Comparison of ENCODE assay signal across 8 mouse cellular contexts in genomic region chr1:181151541-181151940, GRCm38 (mm10). TPM values are rescaled to one million over a fixed set of nuclear protein-coding genes. Genes with fewer than 3 reads are reported as not detected.
DNase-seq lines count a peak whose midpoint lies in the region; ATAC-seq and TF ChIP-seq lines count a peak whose summit lies in the region.

No protein-coding gene starts in this region.

- H3K79me2 ChIP-seq in heart, adult 2 months (replicated peaks; ENCODE audit: control insufficient read depth, insufficient read depth, low read length) = 0 out of 2 replicates have a peak, but pooled peaks cover 2% of the 10 kb centered on the region
- H3K79me2 ChIP-seq in CH12.LX (replicated peaks; ENCODE audit: control insufficient read depth, extremely low read depth, insufficient read depth, poor library complexity, severe bottlenecking) = peaks cover 14% of the 10 kb centered on the region

- TF ChIP-seq CTCF in heart, adult 2 months (IDR thresholded peaks at IDR 0.05) = no peak
- no peak for TF ChIP-seq CTCF in CH12.LX (conservative IDR thresholded peaks at IDR 0.05 in 1 of 2, IDR thresholded peaks at IDR 0.05 in 1 of 2; ENCODE audit: low read depth in 2 of 2, low read length in 2 of 2)

- in situ Hi-C loops in CH12.LX (cut with MboI; ENCODE audit: low pct_ligation_motif_present, low pct_unique_long_range_greater_than_20kb, low sequenced_read_pairs) = no loop called here

- peaks cover 2% of the 10 kb centered on the region for H3K36me3 ChIP-seq in heart, adult 2 months (ENCODE audit: control insufficient read depth, insufficient read depth, low read length)
- peaks cover 0 to 25% of the 10 kb centered on the region in 2 experiments for H3K36me3 ChIP-seq in CH12.LX (replicated peaks in 1 of 2; ENCODE audit: control insufficient read depth in 1 of 2, insufficient read depth in 1 of 2, low read length in 1 of 2)
- H3K36me3 ChIP-seq in forebrain, embryonic 15.5 days = peaks cover 22% of the 10 kb centered on the region
- H3K36me3 ChIP-seq in liver, embryonic 16.5 days (ENCODE audit: control insufficient read depth, insufficient read depth) = peaks cover 4% of the 10 kb centered on the region; the same call in 1 of the 2 replicates

- H3K4me3 ChIP-seq in heart, adult 2 months = peak overlapping the region; percentile 85
- H3K4me3 ChIP-seq in CH12.LX (replicated peaks in 1 of 3; ENCODE audit: low read depth in 2 of 3, low read length in 2 of 3, poor library complexity in 1 of 3) = peak overlapping the region in 2 of 3 experiments; percentile 56 to 82
- H3K4me3 ChIP-seq in forebrain, embryonic 15.5 days = peak overlapping the region; percentile 76
- peak overlapping the region; percentile 82 for H3K4me3 ChIP-seq in liver, embryonic 16.5 days (ENCODE audit: low read depth, low read length)

- dilution Hi-C loops in CH12.LX (cut with MboI; ENCODE audit: extremely low pct_ligation_motif_present, extremely low pct_unique_long_range_greater_than_20kb, low sequenced_read_pairs) = no loop called here

- no peak for DNase-seq in heart, adult 2 months
- no peak for DNase-seq in heart, postnatal 36 days
- no peak for DNase-seq in CH12.LX (ENCODE audit: extremely low read depth)
- no peak for DNase-seq in cerebellum, adult 9-11 months
- no peak for DNase-seq in layer of hippocampus, adult 9-10 months (ENCODE audit: low spot score)
- no peak for DNase-seq in right cerebral cortex, postnatal 25 days

- H3K27ac ChIP-seq in heart, adult 2 months = no peak overlapping the region; the same call in 1 of the 2 replicates
- no peak overlapping the region for H3K27ac ChIP-seq in CH12.LX (ENCODE audit: insufficient read depth, low read depth)
- peak overlapping the region; percentile 90 for H3K27ac ChIP-seq in forebrain, embryonic 15.5 days (replicated peaks)
- H3K27ac ChIP-seq in liver, embryonic 16.5 days (ENCODE audit: low read length) = no peak overlapping the region

- no peaks in the 10 kb centered on the region for H3K9me3 ChIP-seq in CH12.LX (replicated peaks; ENCODE audit: low read length)
- no peaks in the 10 kb centered on the region for H3K9me3 ChIP-seq in forebrain, embryonic 15.5 days
- no peaks in the 10 kb centered on the region for H3K9me3 ChIP-seq in liver, embryonic 16.5 days (replicated peaks; ENCODE audit: control insufficient read depth, low read length)

- H3K27me3 ChIP-seq in heart, adult 2 months (ENCODE audit: control insufficient read depth, insufficient read depth, low read length) = no peaks in the 10 kb centered on the region
- no peaks in the 10 kb centered on the region for H3K27me3 ChIP-seq in CH12.LX (replicated peaks)
- H3K27me3 ChIP-seq in forebrain, embryonic 15.5 days = no peaks in the 10 kb centered on the region
- no peaks in the 10 kb centered on the region for H3K27me3 ChIP-seq in liver, embryonic 16.5 days (ENCODE audit: control insufficient read depth, insufficient read depth, low read depth, low read length)

- WGBS in heart, adult 2 months = 22% methylated on average over 5 of the region's 5 CpGs
- WGBS in forebrain, embryonic 15.5 days = 35% methylated on average over 5 of the region's 5 CpGs
- WGBS in liver, embryonic 16.5 days (ENCODE audit: insufficient replicate concordance) = 25% methylated on average over 5 of the region's 5 CpGs

- TF ChIP-seq EP300 in heart, adult 2 months (IDR thresholded peaks at IDR 0.05; ENCODE audit: insufficient read depth, low read depth, low read length) = no peak
- no peak for TF ChIP-seq EP300 in CH12.LX (IDR thresholded peaks at IDR 0.05; ENCODE audit: low read length)

- peak overlapping the region; percentile 65 for H3K9ac ChIP-seq in heart, adult 2 months (ENCODE audit: low read depth, low read length)
- H3K9ac ChIP-seq in CH12.LX (ENCODE audit: insufficient read depth, low read depth) = peak overlapping the region; percentile 35; the same call in 1 of the 2 replicates
- peak overlapping the region; percentile 84 for H3K9ac ChIP-seq in forebrain, embryonic 15.5 days (replicated peaks)
- peak overlapping the region; percentile 87 for H3K9ac ChIP-seq in liver, embryonic 16.5 days (ENCODE audit: low read depth, low read length)

- no peaks in the 10 kb centered on the region for H3K4me1 ChIP-seq in heart, adult 2 months (ENCODE audit: control insufficient read depth, insufficient read depth, low read length)
- peaks cover 6 to 45% of the 10 kb centered on the region in 2 experiments for H3K4me1 ChIP-seq in CH12.LX (ENCODE audit: control insufficient read depth in 1 of 2, insufficient read depth in 2 of 2)
- H3K4me1 ChIP-seq in forebrain, embryonic 15.5 days = peaks cover 24% of the 10 kb centered on the region
- H3K4me1 ChIP-seq in liver, embryonic 16.5 days (ENCODE audit: control insufficient read depth, low read depth, low read length) = peaks cover 42% of the 10 kb centered on the region

- TF ChIP-seq RAD21 in CH12.LX (IDR thresholded peaks at IDR 0.05; ENCODE audit: low read depth, low read length) = no peak

- H3K4me2 ChIP-seq in CH12.LX (ENCODE audit: insufficient read depth, low read depth, poor library complexity, severe bottlenecking) = peak overlapping the region; percentile 48
- H3K4me2 ChIP-seq in forebrain, embryonic 15.5 days (replicated peaks) = peak overlapping the region; percentile 59
- peak overlapping the region; percentile 76 for H3K4me2 ChIP-seq in liver, embryonic 16.5 days (ENCODE audit: low read depth, low read length)

- 0 out of 2 replicates have a peak, but pooled peaks have one; percentile 9 for ATAC-seq in forebrain, embryonic 15.5 days (replicated peaks)
- no peak for ATAC-seq in liver, embryonic 16.5 days (ENCODE audit: low read depth)

- TF ChIP-seq POLR2A in heart, adult 2 months (IDR thresholded peaks at IDR 0.05; ENCODE audit: insufficient read depth, low read depth, low read length) = no peak
- no peak for TF ChIP-seq POLR2A in CH12.LX (IDR thresholded peaks at IDR 0.05; ENCODE audit: low read depth, low read length)

- intact Hi-C loops in heart, adult 2 months (cut with DNase I) = no loop called here
- intact Hi-C loops in heart, postnatal 36 days (cut with DNase I) = loop anchor here (10.0 kb wide), 1 partner anchor 223 kb away; no protein-coding TSS in a partner anchor

TF ChIP-seq in CH12.LX, 34 proteins besides CTCF, POLR2A, EP300 and RAD21:
- no peak for TF ChIP-seq ZMIZ1 (IDR thresholded peaks at IDR 0.05; ENCODE audit: low read depth, low read length)
- TF ChIP-seq MXI1 (IDR thresholded peaks at IDR 0.05; ENCODE audit: low read depth, low read length) = no peak
- no peak for TF ChIP-seq ETS1 (conservative IDR thresholded peaks at IDR 0.05; ENCODE audit: low read depth, low read length)
- TF ChIP-seq TBP (conservative IDR thresholded peaks at IDR 0.05; ENCODE audit: low read depth, low read length) = no peak
- no peak for TF ChIP-seq ZC3H11A (IDR thresholded peaks at IDR 0.05; ENCODE audit: low read depth, low read length)
- TF ChIP-seq CHD1 (IDR thresholded peaks at IDR 0.05; ENCODE audit: low read depth, low read length) = no peak
- no peak for TF ChIP-seq NRF1 (IDR thresholded peaks at IDR 0.05; ENCODE audit: low read depth, low read length)
- TF ChIP-seq MAZ (IDR thresholded peaks at IDR 0.05; ENCODE audit: low read depth, low read length) = no peak
- TF ChIP-seq MAX (IDR thresholded peaks at IDR 0.05; ENCODE audit: low read length) = no peak
- TF ChIP-seq USF1 (IDR thresholded peaks at IDR 0.05; ENCODE audit: low read depth, low read length) = no peak
- no peak for TF ChIP-seq KAT2A (IDR thresholded peaks at IDR 0.05; ENCODE audit: insufficient replicate concordance, low read length)
- TF ChIP-seq JUN (IDR thresholded peaks at IDR 0.05; ENCODE audit: insufficient read depth, low read depth, low read length) = no peak

RNA-seq across cellular contexts. Expression of gene Cnih4, which starts 7.0 kb away (rescaled TPM):
- 10 to 100 TPM; 43.8 to 50.3 TPM for total RNA-seq in heart, adult 2 months (2021)
- 22.2 and 34.2 TPM in 2 replicates for polyA plus RNA-seq in heart, adult 2 months (2012; rRNA removed)
- 10 to 100 TPM; 40.7 to 42.7 TPM for total RNA-seq in heart, postnatal 36 days (2021)
- total RNA-seq in CH12.LX (2012; rRNA removed) (24.2 and 28.9 TPM in 2 replicates), CH12.LX (2014; rRNA removed) (34.9 and 39.1 TPM in 2 replicates)
- polyA plus RNA-seq in CH12.LX (2012; ENCODE audit: insufficient read length, low read depth) = 45.7 and 54.1 TPM in 2 replicates
- 72.2 and 78.9 TPM in 2 replicates for polyA plus RNA-seq in forebrain, embryonic 15.5 days (2015; fragmentation: Nextera tagmentation; extraction: Ambion mirVana)
- 45.5 and 51.5 TPM in 2 replicates for polyA plus RNA-seq in liver, embryonic 16.5 days (2015; fragmentation: Nextera tagmentation; extraction: Ambion mirVana)

RNA-seq across cellular contexts. Expression of gene Nvl, which starts 7.5 kb away (rescaled TPM):
- 1 to 10 TPM; 7.4 TPM for total RNA-seq in heart, adult 2 months (2021)
- 4.7 and 8.4 TPM in 2 replicates for polyA plus RNA-seq in heart, adult 2 months (2012; rRNA removed)
- 1 to 10 TPM; 8.2 to 8.4 TPM for total RNA-seq in heart, postnatal 36 days (2021)
- total RNA-seq in CH12.LX (2012; rRNA removed) = 19.9 and 22.1 TPM in 2 replicates
- total RNA-seq in CH12.LX (2014; rRNA removed) = 27.1 and 30.3 TPM in 2 replicates
- polyA plus RNA-seq in CH12.LX (2012; ENCODE audit: insufficient read length, low read depth) = 36.0 and 38.4 TPM in 2 replicates
- 45.4 and 48.9 TPM in 2 replicates for polyA plus RNA-seq in forebrain, embryonic 15.5 days (2015; fragmentation: Nextera tagmentation; extraction: Ambion mirVana)
- 9.3 and 10.0 TPM in 2 replicates for polyA plus RNA-seq in liver, embryonic 16.5 days (2015; fragmentation: Nextera tagmentation; extraction: Ambion mirVana)

Comparison
In these comparisons a context has a peak if more than half of its experiments do, and no peak if none do; other contexts are left out.
1. H3K9ac ChIP-seq: peak in every context shown above with its lines; median percentile 87 in liver, embryonic 16.5 days; 84 in forebrain, embryonic 15.5 days; 65 in heart, adult 2 months; 35 in CH12.LX.